Mouse (Mus musculus): ENCODE results near the gene Men1. TPM values are rescaled to one million over a fixed set of nuclear protein-coding genes. Genes with fewer than 3 reads are reported as not detected.

The Men1 gene
- polyA plus RNA-seq, 1 experiment = 84.1 TPM

GRCm38 (mm10) chr19:6384128-6384527 lies 49.3 kb downstream of the Men1 start, which contains the start of gene Pygm:
Gene Pygm (plus strand): TSS chr19:6384399.
- peak; percentile 49 to 55 for DNase-seq
- 26% methylated on average over 7 of the region's 7 CpGs for WGBS
- no peak for TF ChIP-seq POLR2A (IDR thresholded peaks at IDR 0.05; ENCODE audit: borderline replicate concordance, insufficient read depth, low read length)
- no peak for TF ChIP-seq CTCF (IDR thresholded peaks at IDR 0.05; ENCODE audit: borderline replicate concordance, insufficient read depth, low read depth, low read length)
- H3K4me3 ChIP-seq (replicated peaks; ENCODE audit: insufficient read depth, low read depth, low read length) = no peak within 1 kb of the TSS
- H3K4me1 ChIP-seq (ENCODE audit: control insufficient read depth, insufficient read depth, low read length) = peaks cover 62% of the 10 kb centered on the region
- H3K27ac ChIP-seq (ENCODE audit: insufficient read depth, low read length) = peak within 1 kb of the TSS; percentile 23
- H3K27me3 ChIP-seq (ENCODE audit: control insufficient read depth, insufficient read depth, low read length) = no peaks in the 10 kb centered on the region

DNA sequence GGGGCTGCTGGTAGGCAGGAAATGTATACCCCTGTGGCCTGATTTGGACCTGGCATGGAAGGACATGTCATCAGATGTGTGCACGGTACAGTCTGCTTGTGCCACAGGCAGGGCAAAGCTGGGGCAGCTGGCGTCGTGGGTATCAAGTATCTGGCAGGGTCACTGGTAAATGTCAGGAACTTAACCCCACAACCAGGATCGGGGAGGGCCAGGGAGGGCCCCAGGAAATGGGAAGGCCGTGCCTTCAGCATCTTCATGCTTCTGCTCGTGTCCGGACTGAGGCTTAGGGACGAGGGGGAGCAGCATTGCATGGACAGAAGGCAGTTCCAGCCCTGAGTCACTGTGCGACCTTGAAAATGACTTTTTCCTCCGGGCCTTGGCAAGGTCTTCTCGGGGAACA lies 50.2 kb downstream of the Men1 start:
- WGBS = 64% methylated on average over 11 of the region's 11 CpGs
- Histone ChIP-seq H3K27ac (ENCODE audit: insufficient read depth, low read length) (peak overlapping the region; percentile 23; the same call in 1 of the 2 replicates), H3K27me3 (ENCODE audit: control insufficient read depth, insufficient read depth, low read length) (no peaks in the 10 kb centered on the region), H3K4me1 (ENCODE audit: control insufficient read depth, insufficient read depth, low read length) (peaks cover 62% of the 10 kb centered on the region), H3K4me3 (replicated peaks; ENCODE audit: insufficient read depth, low read depth, low read length) (no peak overlapping the region)
- DNase-seq = peak in 1 of 2 experiments; percentile 24
- TF ChIP-seq POLR2A (IDR thresholded peaks at IDR 0.05; ENCODE audit: borderline replicate concordance, insufficient read depth, low read length) (no peak), CTCF (IDR thresholded peaks at IDR 0.05; ENCODE audit: borderline replicate concordance, insufficient read depth, low read depth, low read length) (no peak)

- Histone ChIP-seq H3K4me3 (replicated peaks; ENCODE audit: insufficient read depth, low read depth, low read length) (no peak overlapping the region), H3K4me1 (ENCODE audit: control insufficient read depth, insufficient read depth, low read length) (peaks cover 62% of the 10 kb centered on the region), H3K27me3 (ENCODE audit: control insufficient read depth, insufficient read depth, low read length) (no peaks in the 10 kb centered on the region), H3K27ac (ENCODE audit: insufficient read depth, low read length) (no peak overlapping the region)
- no peak for TF ChIP-seq POLR2A (IDR thresholded peaks at IDR 0.05; ENCODE audit: borderline replicate concordance, insufficient read depth, low read length)
- no peak for TF ChIP-seq CTCF (IDR thresholded peaks at IDR 0.05; ENCODE audit: borderline replicate concordance, insufficient read depth, low read depth, low read length)
- 90% methylated on average over 5 of the region's 5 CpGs for WGBS
- peak in 1 of 2 experiments; percentile 20 for DNase-seq
Measured at GRCm38 (mm10) chr19:6385419-6385818, 50.6 kb downstream of the Men1 start.

- H3K4me1 ChIP-seq (ENCODE audit: control insufficient read depth, insufficient read depth, low read length) = peaks cover 62% of the 10 kb centered on the region
- H3K4me3 ChIP-seq (replicated peaks; ENCODE audit: insufficient read depth, low read depth, low read length) = no peak overlapping the region
- TF ChIP-seq POLR2A (IDR thresholded peaks at IDR 0.05; ENCODE audit: borderline replicate concordance, insufficient read depth, low read length) = no peak
- no peak for TF ChIP-seq CTCF (IDR thresholded peaks at IDR 0.05; ENCODE audit: borderline replicate concordance, insufficient read depth, low read depth, low read length)
- WGBS = 91% methylated on average over 7 of the region's 7 CpGs
- DNase-seq = no peak
- no peak overlapping the region for H3K27ac ChIP-seq (ENCODE audit: insufficient read depth, low read length)
- no peaks in the 10 kb centered on the region for H3K27me3 ChIP-seq (ENCODE audit: control insufficient read depth, insufficient read depth, low read length)
Measured at GRCm38 (mm10) chr19:6385821-6386220, 51.0 kb downstream of the Men1 start.

DNA sequence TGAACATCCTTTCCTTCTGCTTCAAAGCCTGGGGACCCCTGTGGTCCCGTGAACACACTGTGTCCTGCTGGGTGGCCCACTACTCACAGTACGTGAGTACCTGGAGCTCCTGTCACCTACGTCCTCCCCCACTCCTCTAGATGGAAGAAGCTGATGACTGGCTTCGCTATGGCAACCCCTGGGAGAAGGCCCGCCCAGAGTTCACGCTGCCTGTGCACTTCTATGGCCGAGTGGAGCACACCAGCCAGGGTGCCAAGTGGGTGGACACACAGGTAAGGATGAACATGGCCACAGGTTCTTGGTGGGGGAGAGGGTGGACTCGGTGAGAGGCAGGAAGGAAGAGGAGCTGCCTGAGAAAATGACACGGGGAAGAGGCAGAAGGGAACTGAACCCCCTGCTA lies 51.5 kb downstream of the Men1 start:
- no peak for DNase-seq
- H3K27ac ChIP-seq (ENCODE audit: insufficient read depth, low read length) = no peak overlapping the region
- H3K27me3 ChIP-seq (ENCODE audit: control insufficient read depth, insufficient read depth, low read length) = no peaks in the 10 kb centered on the region
- TF ChIP-seq POLR2A (IDR thresholded peaks at IDR 0.05; ENCODE audit: borderline replicate concordance, insufficient read depth, low read length) (no peak), CTCF (IDR thresholded peaks at IDR 0.05; ENCODE audit: borderline replicate concordance, insufficient read depth, low read depth, low read length) (no peak)
- 88% methylated on average over 9 of the region's 9 CpGs for WGBS
- peaks cover 61% of the 10 kb centered on the region for H3K4me1 ChIP-seq (ENCODE audit: control insufficient read depth, insufficient read depth, low read length)
- no peak overlapping the region for H3K4me3 ChIP-seq (replicated peaks; ENCODE audit: insufficient read depth, low read depth, low read length)

GRCm38 (mm10) chr19:6388006-6388405 lies 53.2 kb downstream of the Men1 start:
- H3K27me3 ChIP-seq (ENCODE audit: control insufficient read depth, insufficient read depth, low read length) = no peaks in the 10 kb centered on the region
- 19% methylated on average over 13 of the region's 13 CpGs for WGBS
- TF ChIP-seq POLR2A (IDR thresholded peaks at IDR 0.05; ENCODE audit: borderline replicate concordance, insufficient read depth, low read length) (no peak), CTCF (IDR thresholded peaks at IDR 0.05; ENCODE audit: borderline replicate concordance, insufficient read depth, low read depth, low read length) (peak; percentile 56)
- H3K4me1 ChIP-seq (ENCODE audit: control insufficient read depth, insufficient read depth, low read length) = peaks cover 50% of the 10 kb centered on the region
- H3K27ac ChIP-seq (ENCODE audit: insufficient read depth, low read length) = no peak overlapping the region
- H3K4me3 ChIP-seq (replicated peaks; ENCODE audit: insufficient read depth, low read depth, low read length) = no peak overlapping the region
- DNase-seq = peak; percentile 68 to 76

GRCm38 (mm10) chr19:6389803-6390202 lies 55.0 kb downstream of the Men1 start:
- TF ChIP-seq POLR2A (IDR thresholded peaks at IDR 0.05; ENCODE audit: borderline replicate concordance, insufficient read depth, low read length) (no peak), CTCF (IDR thresholded peaks at IDR 0.05; ENCODE audit: borderline replicate concordance, insufficient read depth, low read depth, low read length) (no peak)
- H3K4me1 ChIP-seq (ENCODE audit: control insufficient read depth, insufficient read depth, low read length) = peaks cover 35% of the 10 kb centered on the region
- H3K27me3 ChIP-seq (ENCODE audit: control insufficient read depth, insufficient read depth, low read length) = no peaks in the 10 kb centered on the region
- WGBS = 40% methylated on average over 16 of the region's 16 CpGs
- H3K27ac ChIP-seq (ENCODE audit: insufficient read depth, low read length) = no peak overlapping the region
- no peak overlapping the region for H3K4me3 ChIP-seq (replicated peaks; ENCODE audit: insufficient read depth, low read depth, low read length)
- DNase-seq = peak in 1 of 2 experiments; percentile 21

DNA sequence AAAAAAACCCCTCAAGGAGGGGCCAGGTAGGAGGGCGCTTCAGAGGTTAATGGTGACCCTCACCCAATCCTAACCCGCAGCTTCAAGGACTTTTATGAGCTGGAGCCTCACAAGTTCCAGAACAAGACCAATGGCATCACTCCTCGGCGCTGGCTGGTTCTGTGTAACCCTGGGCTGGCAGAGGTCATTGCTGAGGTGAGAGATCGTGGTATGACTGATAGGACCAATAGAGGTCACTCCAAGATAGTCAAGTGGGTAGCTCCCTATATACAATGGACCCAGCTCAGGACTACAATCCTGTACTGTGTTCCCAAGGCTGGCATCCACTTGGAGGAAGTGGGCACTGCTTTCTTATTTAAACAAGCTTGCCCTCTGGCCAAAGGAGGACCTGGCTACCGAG lies 55.5 kb downstream of the Men1 start:
- H3K4me1 ChIP-seq (ENCODE audit: control insufficient read depth, insufficient read depth, low read length) = peaks cover 31% of the 10 kb centered on the region
- 83% methylated on average over 6 of the region's 6 CpGs for WGBS
- no peak overlapping the region for H3K4me3 ChIP-seq (replicated peaks; ENCODE audit: insufficient read depth, low read depth, low read length)
- H3K27ac ChIP-seq (ENCODE audit: insufficient read depth, low read length) = no peak overlapping the region
- TF ChIP-seq CTCF (IDR thresholded peaks at IDR 0.05; ENCODE audit: borderline replicate concordance, insufficient read depth, low read depth, low read length) (no peak), POLR2A (IDR thresholded peaks at IDR 0.05; ENCODE audit: borderline replicate concordance, insufficient read depth, low read length) (no peak)
- no peak for DNase-seq
- H3K27me3 ChIP-seq (ENCODE audit: control insufficient read depth, insufficient read depth, low read length) = no peaks in the 10 kb centered on the region

Other genes with a start within 250 kb of the Men1 start
- 0.14 and 0.20 TPM in 2 replicates for gene Cdca5, start 250.0 kb upstream of the Men1 start, polyA plus RNA-seq (2012; rRNA removed)
- gene AC131692.1, start 240.6 kb upstream of the Men1 start, polyA plus RNA-seq (2012; rRNA removed) = not detected in 2 replicates
- 0.05 and 0.24 TPM in 2 replicates for gene Naaladl1, start 229.2 kb upstream of the Men1 start, polyA plus RNA-seq (2012; rRNA removed)
- gene Sac3d1, start 216.3 kb upstream of the Men1 start, polyA plus RNA-seq (2012; rRNA removed) = 33.8 and 35.9 TPM in 2 replicates
- gene Snx15, start 206.7 kb upstream of the Men1 start, polyA plus RNA-seq (2012; rRNA removed) = 66.7 and 67.9 TPM in 2 replicates
- 0.29 and 0.54 TPM in 2 replicates for gene Batf2, start 194.0 kb upstream of the Men1 start, polyA plus RNA-seq (2012; rRNA removed)
- gene Arl2, start 193.4 kb upstream of the Men1 start, polyA plus RNA-seq (2012; rRNA removed) = 174 and 188 TPM in 2 replicates
- gene Majin, start 150.6 kb upstream of the Men1 start, polyA plus RNA-seq (2012; rRNA removed) = 0.08 TPM in 2 replicates
- 0.21 TPM in 1 of 2 replicates, not detected in the other for gene Gpha2, start 108.6 kb upstream of the Men1 start, polyA plus RNA-seq (2012; rRNA removed)
- gene Ppp2r5b, start 99.1 kb upstream of the Men1 start, polyA plus RNA-seq (2012; rRNA removed) = 243 and 258 TPM in 2 replicates
- gene Atg2a, start 93.3 kb upstream of the Men1 start, polyA plus RNA-seq (2012; rRNA removed) = 40.8 and 41.1 TPM in 2 replicates
- gene Ehd1, start 58.3 kb upstream of the Men1 start, polyA plus RNA-seq (2012; rRNA removed) = 168 and 220 TPM in 2 replicates
- gene Cdc42bpg, start 28.5 kb upstream of the Men1 start, polyA plus RNA-seq (2012; rRNA removed) = 33.1 and 36.5 TPM in 2 replicates
- 317 and 326 TPM in 2 replicates for gene Map4k2, start 6.2 kb downstream of the Men1 start, polyA plus RNA-seq (2012; rRNA removed)
- gene Sf1, start 28.7 kb downstream of the Men1 start, polyA plus RNA-seq (2012; rRNA removed) = 175 and 196 TPM in 2 replicates
- gene Pygm, start 49.4 kb downstream of the Men1 start, polyA plus RNA-seq (2012; rRNA removed) = 90.1 and 101 TPM in 2 replicates
- gene Rasgrp2, start 64.4 kb downstream of the Men1 start, polyA plus RNA-seq (2012; rRNA removed) = 78.5 and 90.1 TPM in 2 replicates
- gene Nrxn2, start 83.8 kb downstream of the Men1 start, polyA plus RNA-seq (2012; rRNA removed) = 420 and 504 TPM in 2 replicates
- 0.15 and 0.24 TPM in 2 replicates for gene Slc22a12, start 208.1 kb downstream of the Men1 start, polyA plus RNA-seq (2012; rRNA removed)

Measured in cerebellum, adult 2 months (tissue).